Mouse (Mus musculus): ENCODE data around the gene Igsf3.
"Not testable (repeated sequence)": the region's sequence is repeated elsewhere in the genome, so short reads cannot be mapped to it uniquely, and the experiment has no call there.

The Igsf3 gene

DNA sequence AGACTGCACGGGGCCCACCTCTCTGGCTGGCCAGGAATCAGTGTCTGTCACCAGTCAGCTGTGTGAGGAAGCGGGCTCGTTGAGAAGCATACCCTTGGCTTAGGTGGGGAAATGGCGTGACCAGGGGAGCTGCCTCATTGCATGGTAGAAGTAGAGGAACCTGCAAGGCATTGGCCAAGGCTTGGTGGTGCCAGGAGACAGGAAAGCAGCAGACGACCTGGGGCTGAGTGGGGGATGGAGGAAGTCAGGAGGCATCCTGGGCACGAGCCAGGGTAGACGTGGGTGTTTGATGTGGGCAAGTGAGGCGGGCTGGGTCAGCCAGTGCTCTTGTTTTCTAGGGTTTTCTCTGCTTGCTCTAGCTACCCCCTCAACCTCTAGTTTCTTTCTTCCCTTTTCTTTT lies 30.7 kb downstream of the Igsf3 start:
- DNase-seq, result no peak

DNA sequence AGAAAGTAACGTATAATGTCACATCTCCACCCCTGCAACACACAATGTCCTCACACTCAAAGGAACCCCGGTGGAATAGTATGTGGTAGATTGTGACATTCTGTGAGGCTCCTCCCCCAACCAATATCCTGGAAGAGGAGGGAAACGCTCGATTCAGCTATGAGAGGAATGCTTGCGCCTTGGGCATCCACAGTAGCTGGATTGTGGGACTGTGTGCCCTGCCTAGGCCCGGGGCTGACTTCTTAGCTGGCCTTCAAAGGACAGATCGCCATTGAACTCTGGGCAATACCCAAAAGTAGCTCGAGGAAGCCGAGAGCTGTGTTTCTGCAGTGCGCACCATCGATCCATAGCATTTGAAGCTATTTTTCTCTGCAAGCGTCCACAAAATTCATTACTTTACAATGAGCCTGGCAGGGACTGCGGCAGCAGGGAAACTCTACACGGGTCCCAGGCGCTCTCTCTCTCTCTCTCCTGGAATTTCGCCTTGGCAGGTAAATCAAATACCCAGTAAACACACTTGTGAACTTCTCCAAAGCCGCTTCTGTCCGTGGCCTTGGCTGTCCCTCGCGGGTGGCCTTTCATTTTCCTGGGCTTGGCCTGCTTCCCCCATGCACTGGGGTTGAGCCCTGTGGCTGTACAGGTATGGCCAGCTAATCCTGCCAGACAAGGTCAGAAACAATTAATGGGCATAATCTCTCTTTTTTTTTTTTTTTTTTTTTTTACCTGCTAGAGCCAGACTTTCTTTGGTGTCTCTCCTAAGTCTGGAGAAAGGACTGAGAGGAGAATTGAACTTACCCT lies 32.3 kb downstream of the Igsf3 start:
- DNase-seq, result no peak

DNA sequence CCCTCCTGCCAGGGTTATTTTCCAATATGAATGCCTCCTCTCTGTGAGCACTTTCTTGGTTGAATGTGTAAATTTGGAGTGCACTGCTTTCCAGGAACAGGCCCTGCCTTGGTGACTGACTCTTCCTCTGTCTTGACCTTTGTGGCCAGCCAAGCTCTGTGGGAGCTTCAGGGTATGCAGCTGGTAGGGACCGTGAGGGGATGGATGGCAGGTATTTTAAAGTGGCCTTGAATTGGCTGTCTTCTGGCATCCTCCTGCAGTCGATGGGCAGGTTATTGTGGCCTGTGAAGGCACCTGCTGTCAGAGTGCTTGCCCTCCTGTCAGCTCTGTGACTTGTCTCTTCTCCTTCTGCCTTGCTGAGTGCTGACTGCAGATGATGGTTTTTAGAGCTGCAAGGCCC lies 33.3 kb downstream of the Igsf3 start:
- no peak for DNase-seq

DNA sequence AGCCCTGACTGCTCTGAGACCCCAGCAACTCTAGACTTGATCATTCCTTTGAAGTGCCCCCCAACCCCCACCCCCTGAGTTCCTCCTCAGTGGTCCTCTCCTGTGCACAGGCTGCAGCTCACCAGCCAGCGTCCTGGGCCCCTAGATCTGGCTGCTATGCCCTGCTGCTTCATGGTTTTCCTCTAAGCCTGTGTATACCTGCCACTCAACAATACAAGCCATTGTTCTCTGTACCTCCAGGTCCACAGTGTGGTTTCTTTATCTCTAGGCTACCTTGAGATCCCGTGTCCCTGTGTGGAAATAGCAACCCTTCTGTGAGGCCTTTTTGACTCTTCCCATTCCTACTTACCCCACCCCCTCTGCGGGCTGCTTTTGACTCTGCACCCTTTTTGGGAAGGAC lies 33.9 kb downstream of the Igsf3 start:
- no peak for DNase-seq

DNA sequence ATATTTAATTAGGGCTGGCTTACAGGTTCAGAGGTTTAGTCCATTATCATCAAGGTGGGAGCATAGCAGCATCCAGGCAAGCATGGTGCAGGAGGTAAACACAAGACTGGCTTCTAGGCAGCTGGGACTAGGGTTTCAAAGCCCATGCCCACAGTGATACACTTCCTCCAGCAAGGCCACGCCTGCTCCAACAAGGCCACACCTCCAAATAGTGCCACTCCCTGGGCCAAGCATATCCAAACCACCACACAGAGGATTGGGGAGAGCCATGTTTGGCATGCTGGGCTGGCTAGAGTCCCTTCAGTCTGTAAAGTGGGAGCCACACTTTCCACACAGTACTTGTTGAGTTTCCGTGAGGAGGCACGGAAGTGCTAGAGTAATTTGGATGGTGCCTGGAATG lies 34.7 kb downstream of the Igsf3 start:
- no peak for DNase-seq

DNA sequence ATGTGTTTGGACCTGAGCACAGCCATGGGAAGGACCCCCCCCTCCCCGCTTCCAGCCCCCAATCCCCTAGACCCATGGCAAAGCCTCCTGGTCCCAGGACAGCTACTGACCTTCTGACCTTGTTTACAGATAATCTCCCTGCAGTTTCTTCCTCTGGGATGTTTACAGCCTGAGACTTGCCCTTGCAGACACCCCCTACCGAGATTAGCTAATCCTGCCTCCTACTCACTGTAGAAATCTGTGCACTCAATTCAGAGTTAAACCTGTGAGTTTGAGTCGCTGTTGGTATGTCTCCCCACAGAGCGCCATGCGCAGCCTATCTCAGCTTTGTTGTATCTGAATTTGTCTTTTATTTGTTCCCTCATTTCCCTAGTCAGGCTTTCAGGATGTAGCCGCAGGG lies 35.2 kb downstream of the Igsf3 start:
- DNase-seq, result no peak

DNA sequence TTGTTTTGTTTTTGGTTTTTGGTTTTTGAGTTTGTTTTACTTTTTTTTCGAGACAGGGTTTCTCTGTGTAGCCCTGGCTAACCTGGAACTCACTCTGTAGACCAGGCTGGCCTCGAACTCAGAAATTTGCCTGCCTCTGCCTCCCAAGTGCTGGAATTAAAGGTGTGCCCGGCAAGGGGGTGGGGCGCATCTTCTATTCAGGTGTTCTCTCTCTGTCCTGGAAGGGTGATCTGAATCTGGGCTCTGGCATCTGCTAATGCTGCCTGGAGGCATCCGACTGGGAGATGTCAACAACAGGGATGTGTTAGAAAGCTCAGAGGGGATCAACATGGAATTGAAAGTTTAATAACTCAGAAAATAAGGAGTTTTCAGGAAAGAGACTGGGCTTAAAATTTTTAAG lies 36.1 kb downstream of the Igsf3 start:
- DNase-seq, result not testable (repeated sequence)

DNA sequence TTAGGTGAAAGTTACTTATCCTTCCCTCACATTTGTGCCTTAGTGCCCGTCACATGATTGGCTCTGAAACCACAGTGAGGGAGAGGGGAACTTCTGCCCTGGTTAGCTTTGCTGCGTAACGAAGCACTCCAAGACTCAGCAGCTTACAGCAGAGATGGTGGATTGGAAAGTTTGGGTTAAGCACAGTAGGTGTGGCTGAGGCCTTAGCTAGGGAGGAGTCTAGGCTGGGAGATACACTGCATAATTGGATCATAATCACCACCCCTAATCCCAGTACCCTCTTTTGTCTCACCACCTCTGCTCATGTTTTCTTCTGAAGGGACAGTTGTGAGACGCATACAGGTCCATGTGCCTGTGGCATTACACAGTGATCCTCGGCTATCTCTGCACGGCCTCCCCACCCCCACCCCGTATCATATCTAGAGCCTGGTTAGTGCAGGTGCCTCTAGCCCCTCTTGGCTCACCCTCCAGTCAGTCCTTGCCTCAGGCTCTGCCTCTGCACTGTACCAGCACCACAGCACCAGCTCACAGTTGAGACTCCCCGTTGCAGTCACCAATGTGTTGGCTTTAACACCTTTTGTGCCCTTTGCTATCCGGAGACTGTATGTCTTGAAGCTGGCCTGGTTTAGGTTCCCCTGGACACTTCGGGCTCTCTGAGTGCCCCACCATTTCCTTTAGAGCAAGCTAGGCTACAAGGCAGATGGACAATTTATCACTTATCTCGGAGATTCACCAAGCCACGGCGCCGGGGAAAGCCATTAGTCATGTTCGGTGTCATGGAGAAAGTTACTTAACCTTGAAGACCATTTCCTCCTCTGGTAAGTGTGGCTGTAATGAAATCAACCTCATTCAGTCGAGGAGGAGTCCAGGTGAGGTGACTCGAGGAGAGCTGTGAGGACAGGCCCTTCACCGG lies 42.1 kb downstream of the Igsf3 start:
- DNase-seq, result no peak

DNA sequence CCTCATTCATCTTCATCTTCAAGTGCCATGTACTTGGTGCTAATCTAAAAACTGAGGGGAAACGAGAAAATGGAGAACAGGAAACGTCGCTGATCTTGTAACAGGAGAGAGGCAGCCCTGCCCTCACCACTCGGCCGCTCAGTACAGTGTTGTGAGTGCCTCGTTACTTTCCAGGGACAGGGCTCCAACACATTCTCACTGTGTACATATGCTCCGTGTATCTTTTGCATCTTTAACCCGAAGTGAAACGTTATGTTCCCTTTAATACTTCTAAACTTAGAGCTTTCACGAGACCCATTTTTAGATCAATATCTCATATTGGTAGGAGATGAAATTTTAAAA lies 42.7 kb downstream of the Igsf3 start:
- no peak for DNase-seq

DNA sequence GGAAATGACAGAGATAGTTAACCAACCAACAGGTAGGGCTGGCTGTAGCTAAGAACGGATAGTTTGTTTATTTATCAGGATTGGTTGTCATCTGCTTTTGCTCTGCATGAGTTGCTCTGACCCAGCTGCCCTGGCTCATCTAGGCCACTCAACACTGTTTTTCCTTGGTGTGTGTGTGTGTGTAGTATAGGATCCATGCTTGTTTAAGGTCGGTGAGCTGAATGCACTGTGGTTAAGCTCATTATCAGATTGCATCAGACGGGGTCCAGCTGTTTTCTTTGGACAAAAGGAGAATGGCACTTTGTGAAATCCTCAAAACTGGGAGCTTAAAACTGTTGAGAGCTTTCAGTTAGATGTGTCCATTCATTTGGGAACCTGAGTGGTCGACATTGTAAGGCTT lies 46.3 kb downstream of the Igsf3 start:
- DNase-seq, result no peak

DNA sequence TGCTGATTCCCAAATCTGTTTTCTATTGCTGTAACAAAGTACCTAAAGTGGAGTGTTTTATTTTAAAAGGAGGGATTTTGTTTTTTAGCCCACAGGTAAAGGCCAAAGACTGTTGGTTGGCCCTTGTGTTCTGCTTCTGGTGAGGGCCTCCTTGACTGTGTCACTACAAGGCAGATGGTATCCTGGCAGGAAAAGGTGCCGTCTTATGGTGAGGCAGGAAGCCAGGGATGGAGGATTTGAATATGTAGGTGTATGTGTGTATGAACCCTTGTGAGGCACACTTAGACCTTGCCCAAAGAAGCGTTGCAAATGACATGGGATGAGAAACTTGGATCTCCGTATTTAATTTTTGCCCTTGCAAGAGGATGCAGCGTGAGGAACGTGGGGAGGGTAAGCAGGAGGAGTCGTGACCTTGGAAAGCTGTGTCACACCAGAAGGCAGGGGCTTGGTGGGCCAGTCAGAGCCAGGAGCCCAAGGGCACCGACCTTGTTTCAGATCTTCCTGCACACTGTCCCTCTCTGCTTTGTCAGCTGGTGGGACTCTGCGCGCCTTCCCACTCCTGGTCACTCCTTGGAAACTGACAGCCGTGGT lies 47.5 kb downstream of the Igsf3 start:
- DNase-seq, result no peak

DNA sequence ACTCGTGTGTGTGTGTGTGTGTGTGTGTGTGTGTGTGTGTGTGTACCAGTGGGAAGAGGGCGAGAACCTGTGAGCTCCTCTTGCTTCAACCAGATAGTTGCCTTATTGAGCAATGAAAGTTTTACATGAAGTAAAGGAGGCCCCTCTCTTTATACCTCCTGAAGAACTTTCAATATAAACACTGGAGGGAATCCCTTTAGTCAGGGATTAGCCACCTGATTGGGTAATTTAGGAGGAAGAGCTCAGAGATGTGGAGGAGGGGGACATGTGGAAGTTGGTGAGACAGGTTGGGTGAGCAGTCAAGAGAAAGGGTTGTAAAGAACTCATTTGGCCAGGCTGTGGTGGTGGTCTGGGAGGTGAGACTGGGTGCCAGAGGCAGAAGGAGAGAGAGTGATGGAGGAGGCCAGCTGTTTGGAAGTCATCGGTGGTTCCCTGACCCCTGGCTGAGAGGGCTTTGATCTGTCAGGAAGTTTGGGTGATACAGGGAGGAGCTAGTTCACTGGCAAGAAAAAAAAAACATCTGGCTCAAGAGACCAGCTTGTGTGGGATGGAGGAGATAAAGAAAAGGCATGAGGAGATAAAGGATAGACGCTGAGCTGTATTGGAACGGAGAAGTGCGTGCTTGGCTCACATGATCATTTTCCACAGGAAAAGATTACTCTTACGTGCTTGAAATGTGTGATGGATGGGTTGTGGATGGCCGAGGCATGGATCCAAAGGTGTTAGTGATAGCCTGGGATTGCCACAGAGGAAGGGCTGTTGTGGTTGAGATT lies 53.3 kb downstream of the Igsf3 start:
- no peak for DNase-seq

DNA sequence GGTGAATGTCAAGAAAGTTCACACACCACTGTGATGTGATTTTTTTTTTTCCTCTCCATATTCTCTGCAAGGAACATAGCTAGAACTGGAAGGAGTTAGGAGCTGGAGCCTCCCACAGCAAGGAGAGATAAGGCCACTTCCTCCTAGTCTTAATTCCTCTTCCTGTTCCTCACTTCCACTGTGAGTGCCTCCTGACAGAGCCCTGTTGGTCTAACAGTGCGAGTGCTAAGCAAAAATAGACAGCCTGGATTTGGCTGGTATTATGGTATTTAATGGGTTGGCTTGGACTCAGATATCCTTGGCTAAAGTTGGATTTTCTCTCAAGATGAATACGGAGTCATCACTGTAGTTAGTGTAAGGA lies 53.9 kb downstream of the Igsf3 start:
- no peak for DNase-seq

DNA sequence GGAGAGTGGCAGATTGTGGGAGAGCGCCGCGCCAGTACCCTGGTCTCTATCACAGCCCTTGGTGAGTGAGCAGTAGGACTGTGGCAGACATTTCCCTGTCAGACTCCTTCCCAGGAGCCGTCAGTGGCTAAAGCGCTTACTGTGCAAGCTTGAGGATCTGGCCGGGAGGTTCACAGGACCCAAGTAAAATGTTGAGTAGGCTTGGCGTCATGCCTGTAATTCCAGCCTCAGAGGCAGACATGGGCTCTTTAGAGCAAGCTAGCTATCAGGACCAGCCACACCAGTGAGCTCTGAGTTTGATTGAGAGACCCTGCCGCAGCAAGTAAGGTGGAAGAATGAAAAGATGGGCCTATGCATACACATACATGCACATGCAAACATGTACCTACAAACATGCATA lies 58.8 kb downstream of the Igsf3 start:
- no peak for DNase-seq

DNA sequence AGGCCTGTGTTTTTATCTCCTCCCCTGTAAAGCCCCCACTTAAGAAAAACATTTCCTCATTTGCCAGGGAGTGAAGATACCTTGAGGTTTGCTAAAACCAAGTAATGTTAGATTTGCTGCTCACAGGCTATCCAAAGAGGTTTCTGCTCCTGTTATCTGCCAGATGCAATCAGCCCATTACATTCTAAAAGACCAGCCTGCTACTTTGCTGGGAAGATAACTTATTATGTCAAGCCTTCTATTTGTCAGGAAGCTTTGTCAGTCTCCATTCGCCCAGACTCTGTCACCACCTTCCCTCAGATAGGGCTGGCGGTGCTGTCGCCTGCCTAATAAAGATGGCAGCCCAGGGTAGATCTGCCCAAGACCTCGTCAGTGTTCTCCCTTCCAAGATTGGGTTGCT lies 59.6 kb downstream of the Igsf3 start:
- no peak for DNase-seq

DNA sequence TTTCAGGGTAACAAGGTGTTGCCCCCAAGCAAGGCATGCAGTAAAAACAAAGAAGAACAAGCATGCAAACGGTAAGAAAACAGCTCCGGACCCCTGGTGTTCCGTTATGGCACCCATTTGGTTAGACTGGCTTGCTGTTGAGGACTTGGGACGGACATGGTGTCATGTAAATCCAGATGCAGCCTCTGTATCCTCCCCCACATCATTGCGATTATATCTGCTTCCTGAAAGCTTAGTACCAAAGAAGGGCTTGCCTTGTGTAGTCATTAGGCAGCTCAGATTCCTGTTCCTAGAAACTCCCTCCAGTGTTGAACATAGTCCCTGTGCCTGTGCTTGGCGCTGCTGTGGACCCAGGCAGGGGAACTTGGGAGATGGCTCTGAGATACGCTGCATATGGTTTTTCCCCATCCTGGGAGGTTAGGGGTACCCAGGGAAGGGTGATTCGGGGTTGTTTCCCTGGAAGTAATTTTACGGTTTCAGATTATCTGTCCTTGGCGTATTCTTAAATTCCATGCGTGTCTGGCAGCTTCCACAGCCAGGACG lies 60.2 kb downstream of the Igsf3 start:
- no peak for DNase-seq

DNA sequence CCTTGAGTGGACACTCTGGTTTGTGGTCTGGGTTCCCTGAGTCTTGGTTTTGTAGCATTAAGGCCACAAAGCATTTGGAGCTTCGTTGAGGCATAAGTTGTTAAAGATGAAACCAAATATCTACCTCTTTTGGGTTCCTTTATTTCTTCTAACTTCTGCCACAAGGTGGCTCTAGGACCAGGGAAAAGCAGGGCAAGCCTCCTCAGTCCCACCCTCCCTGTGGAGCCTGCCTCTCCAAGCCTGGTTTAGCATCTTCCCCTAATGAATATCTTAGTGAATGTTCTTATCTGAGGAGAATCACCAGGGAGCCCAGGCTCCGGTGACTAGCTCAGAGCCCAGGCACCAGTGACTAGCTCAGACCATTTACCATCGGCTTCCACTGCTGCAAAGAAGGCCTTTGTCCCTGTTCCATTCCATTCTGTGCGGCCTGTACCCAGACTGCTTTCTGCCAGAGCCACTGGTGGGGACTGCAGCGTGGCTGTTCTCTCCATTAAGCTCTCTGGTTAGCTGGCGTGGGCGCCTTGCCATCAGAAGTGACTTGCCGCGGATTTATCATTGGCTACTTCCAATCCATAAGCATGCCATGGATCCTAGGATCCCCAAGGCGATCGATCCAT lies 66.5 kb downstream of the Igsf3 start:
- DNase-seq, result no peak

DNA sequence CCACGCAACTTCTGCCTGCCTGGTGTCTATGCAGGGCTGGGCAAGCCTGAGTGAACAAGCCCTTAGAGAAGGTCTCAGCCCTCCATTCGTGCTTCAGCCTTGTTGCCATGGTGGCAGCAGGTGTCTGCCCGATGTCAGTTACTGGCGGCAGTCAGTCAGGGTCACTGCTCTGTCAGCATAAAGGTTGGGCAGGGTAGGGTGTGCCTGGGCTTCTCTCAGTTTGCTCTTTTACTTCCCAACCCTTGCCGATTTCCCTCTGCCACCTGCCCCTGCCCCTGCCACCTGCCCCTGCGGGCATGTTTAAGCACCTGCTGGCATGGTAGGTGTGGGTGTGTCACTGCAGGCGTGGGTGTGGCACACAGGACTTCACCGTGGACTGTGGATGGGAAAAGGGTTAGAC lies 67.6 kb downstream of the Igsf3 start:
- no peak for DNase-seq

DNA sequence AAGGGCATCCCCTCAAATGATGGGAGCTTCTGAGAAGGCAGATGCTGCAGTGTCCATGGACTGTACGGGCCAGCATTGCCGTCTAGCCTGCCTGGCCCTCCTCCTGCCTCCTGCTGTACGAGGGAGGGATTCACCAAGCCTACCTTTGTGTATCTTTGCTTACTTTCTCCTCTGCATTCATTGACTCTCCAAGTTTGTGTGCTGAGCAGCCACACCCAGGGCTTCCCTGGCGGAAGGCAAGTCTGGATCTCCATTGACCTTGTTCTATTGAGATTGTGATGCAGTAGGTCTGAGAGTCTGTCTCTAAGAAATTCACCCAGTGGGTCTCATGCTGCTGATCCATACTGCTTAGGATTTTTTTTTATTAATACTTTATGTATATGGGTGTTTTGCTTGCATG lies 70.4 kb downstream of the Igsf3 start:
- no peak for DNase-seq

DNA sequence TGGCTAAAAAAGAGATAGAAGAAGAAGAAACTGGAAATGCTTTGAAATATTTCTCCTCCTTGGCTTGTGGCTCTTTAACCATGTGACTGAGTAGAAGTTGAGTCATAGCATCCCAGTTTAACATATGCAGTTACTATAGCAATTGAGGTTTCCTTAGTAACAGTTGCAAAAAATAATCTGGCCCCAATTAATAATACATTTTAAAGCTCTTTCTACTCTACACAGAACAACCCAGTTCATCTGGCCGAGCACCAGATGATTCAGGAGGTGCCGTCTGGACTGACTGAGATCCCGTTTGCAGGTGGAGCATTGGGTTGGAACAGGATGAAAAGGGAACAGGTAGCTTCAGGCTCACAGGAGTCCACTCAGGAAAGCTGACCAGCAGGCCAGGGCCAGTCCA lies 71.9 kb downstream of the Igsf3 start:
- no peak for DNase-seq

DNA sequence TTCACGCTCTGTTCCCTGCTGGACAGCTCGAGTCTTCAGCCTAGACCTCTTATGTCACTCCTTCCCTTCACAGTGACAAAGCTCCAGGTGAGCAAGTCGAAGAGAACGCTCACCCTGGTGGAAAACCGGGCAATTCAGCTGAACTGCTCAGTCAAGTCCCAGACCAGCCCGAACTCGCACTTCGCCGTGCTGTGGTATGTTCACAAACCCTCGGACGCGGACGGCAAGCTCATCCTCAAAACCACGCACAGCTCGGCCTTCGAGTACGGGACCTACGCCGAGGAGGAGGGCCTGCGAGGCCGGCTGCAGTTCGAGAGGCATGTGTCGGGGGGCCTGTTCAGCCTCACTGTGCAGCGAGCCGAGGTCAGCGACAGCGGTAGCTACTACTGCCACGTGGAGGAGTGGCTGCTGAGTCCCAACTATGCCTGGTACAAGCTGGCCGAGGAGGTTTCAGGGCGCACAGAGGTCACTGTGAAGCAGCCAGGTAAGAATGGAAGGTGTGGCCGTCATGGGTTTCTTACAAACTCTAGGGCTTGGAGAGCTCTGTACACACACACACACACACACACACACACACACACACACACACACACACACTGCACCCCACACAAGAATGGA lies 74.0 kb downstream of the Igsf3 start:
- DNase-seq, result no peak

DNA sequence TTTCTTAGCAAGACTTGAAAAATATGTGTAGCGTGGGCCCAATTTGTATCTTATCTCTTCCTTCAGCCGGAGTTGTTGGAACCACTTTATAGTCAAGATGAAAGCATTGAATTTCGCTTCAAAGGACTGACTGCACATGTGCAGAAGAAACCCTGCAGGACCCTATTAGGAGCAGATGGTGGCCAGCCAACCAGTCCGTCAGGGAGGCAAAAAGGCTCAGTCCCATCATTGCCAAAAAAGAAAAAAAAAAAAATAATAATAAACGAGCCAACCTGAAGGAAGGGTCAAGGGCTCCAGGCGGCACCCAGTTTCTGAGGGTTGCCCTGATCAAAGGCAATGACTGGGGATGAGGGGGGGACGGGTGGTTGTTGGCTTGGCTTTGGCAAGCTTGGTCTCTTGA lies 83.7 kb downstream of the Igsf3 start:
- no peak for DNase-seq
